ENCODE assay signal across 8 mouse cellular contexts in the genomic region with DNA sequence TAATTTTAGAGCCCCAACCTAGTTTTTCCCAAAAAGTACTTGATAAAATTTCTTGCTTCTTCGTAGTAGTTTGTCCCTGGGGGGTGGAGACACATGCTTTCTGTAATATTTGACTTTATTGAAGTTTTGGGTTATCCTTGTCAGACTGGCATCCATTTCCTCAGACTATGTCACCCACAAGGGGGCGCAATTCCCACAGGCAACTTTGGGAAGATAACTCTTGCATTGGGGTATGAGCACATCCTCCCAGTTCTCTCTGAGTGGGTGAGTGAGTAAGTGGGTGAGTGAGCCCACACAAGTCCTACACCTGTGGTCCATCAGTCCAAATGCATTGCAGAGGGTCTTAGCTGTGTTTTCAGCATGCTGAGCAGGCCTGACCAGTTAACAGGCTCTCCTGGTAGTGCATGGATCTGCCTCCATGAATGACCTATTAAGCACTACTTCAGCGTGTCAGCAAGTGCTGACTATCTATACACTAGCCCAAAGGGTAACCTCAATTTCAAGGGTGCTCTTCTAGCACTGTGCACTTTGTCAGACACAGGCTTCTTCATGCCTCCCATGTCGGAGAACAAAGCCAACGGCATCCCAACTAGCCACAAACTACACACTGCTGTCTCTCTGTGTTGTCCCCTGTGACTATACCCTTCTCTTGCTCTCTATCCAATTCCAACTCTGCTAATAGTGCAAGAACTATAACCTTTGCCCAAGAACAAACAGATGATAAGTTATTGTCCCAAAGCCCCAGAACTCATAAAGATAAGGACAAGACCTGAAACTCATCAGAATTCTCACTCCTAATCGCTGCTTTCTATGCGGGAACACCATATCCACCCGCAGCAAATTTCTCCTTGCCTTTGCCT.
DNase-seq lines count a peak whose midpoint lies in the region; ATAC-seq lines count a peak whose summit lies in the region.

No protein-coding gene starts in this region.

- peak; percentile 26 for DNase-seq in gastrocnemius, adult 18-20 months (ENCODE audit: low spot score)
- no peak for DNase-seq in gastrocnemius, postnatal 25 days
- DNase-seq in spleen, postnatal 10 days (ENCODE audit: low spot score in 2 of 2) = peak; percentile 7 to 57
- DNase-seq in spleen, postnatal 36 days (ENCODE audit: low spot score in 2 of 2) = no peak
- peak; percentile 4 for DNase-seq in c-Kit-negative CD71-positive TER-119-positive erythroid progenitor cells, embryonic 14.5 days (ENCODE audit: low read depth, low spot score)
- DNase-seq in heart, postnatal 4 days = peak; percentile 76
- peak; percentile 33 for DNase-seq in mesoderm, embryonic 11.5 days (ENCODE audit: low read depth, low spot score)

- no peak for ATAC-seq in granulocyte monocyte progenitor cell, adult 5-6 weeks (replicated peaks; ENCODE audit: poor library complexity, severe bottlenecking)

Comparison
In these comparisons a context has a peak if more than half of its experiments do, and no peak if none do; other contexts are left out.
1. DNase-seq: peak in gastrocnemius, adult 18-20 months (single experiment), spleen, postnatal 10 days (2 of 2), c-Kit-negative CD71-positive TER-119-positive erythroid progenitor cells, embryonic 14.5 days (single experiment), heart, postnatal 4 days (single experiment) and mesoderm, embryonic 11.5 days (single experiment); none in gastrocnemius, postnatal 25 days (single experiment) and spleen, postnatal 36 days (0 of 2).